Mouse (Mus musculus) cortical plate, adult 2 months (tissue): ENCODE data around the gene Ccm2.

Experiments
- CTCF ChIP-seq: fragments of 200-500 bp; IDR thresholded peaks from 2 replicates; pipeline ENCODE4 v1.5.1; 2011; ENCODE audit warnings: mild to moderate bottlenecking, control low read depth, low read length; ENCODE audit not compliant: insufficient read depth; ENCODE audit errors: extremely low read depth
- POLR2A ChIP-seq: fragments of 200-500 bp; IDR thresholded peaks from 2 replicates; pipeline ENCODE4 v1.6.1; 2011; ENCODE audit warnings: mild to moderate bottlenecking, low read length, control low read depth; ENCODE audit not compliant: insufficient read depth; ENCODE audit errors: extremely low read depth

- TF ChIP-seq CTCF (no peak), POLR2A (no peak)
Measured at GRCm38 (mm10) chr11:6589838-6590237, 43.2 kb downstream of the Ccm2 start.
